Mouse (Mus musculus) intestine, embryonic 14.5 days (tissue): Measurements from ENCODE around the gene Amfr. TPM values are rescaled to one million over a fixed set of nuclear protein-coding genes. Genes with fewer than 3 reads are reported as not detected.

Experiments used
- ATAC-seq: fragments of 200-750 bp; cut with Nextera tagmentation; replicated peaks from 2 replicates; pipeline ENCODE4 v1.8.0; 2017; ENCODE audit warnings: low read depth, moderate number of reproducible peaks, moderate TSS enrichment, moderate library complexity; ENCODE audit not compliant: low FRiP score, low TSS enrichment
- DNase-seq: peaks from one replicate; pipeline ENCODE4 v3.0.0-alpha.2; 2018; ENCODE audit warnings: low spot score
- H3K27ac ChIP-seq: fragments of 300-500 bp; sonication (generic); 2 replicates; pipeline ENCODE4 v1.5.1; 2014; ENCODE audit warnings: low read depth, mild to moderate bottlenecking, control low read depth
- H3K27me3 ChIP-seq: fragments of 300-500 bp; sonication (generic); replicated peaks from 2 replicates; pipeline ENCODE4 v1.6.1; 2014; ENCODE audit warnings: low read length, control low read depth; ENCODE audit not compliant: control insufficient read depth, insufficient read depth
- H3K36me3 ChIP-seq: fragments of 300-500 bp; sonication (generic); 2 replicates; pipeline ENCODE4 v1.6.1; 2014; ENCODE audit warnings: low read length, control low read depth; ENCODE audit not compliant: control insufficient read depth, insufficient read depth
- H3K4me1 ChIP-seq: fragments of 300-500 bp; sonication (generic); replicated peaks from 2 replicates; pipeline ENCODE4 v1.6.1; 2014; ENCODE audit warnings: low read length, control low read depth, mixed read lengths; ENCODE audit not compliant: control insufficient read depth, insufficient read depth
- H3K4me2 ChIP-seq: fragments of 300-500 bp; sonication (generic); 2 replicates; pipeline ENCODE4 v1.6.1; 2014; ENCODE audit warnings: low read length
- H3K4me3 ChIP-seq: fragments of 300-500 bp; sonication (generic); 2 replicates; pipeline ENCODE4 v1.5.1; 2014; ENCODE audit warnings: low read depth, low read length, control low read depth, mixed read lengths
- H3K9ac ChIP-seq: fragments of 300-500 bp; sonication (generic); 2 replicates; pipeline ENCODE4 v1.6.1; 2014; ENCODE audit warnings: mild to moderate bottlenecking, low read length
- H3K9me3 ChIP-seq: fragments of 300-500 bp; sonication (generic); 2 replicates; pipeline ENCODE4 v1.6.1; 2016; ENCODE audit warnings: low read length, control low read depth; ENCODE audit not compliant: control insufficient read depth
- WGBS: fragments of 180-500 bp; shearing (Covaris S2); extraction: QIAGEN DNeasy Blood & Tissue Kit; methylation state at CpG from one replicate; pipeline ENCODE4 v1.1.7; 2014; 5-methylcytosine and 5-hydroxymethylcytosine counted together
- polyA plus RNA-seq: library from polyadenylated mRNA; unstranded; fragments of >200 nt; fragmentation: Nextera tagmentation; extraction: Ambion mirVana; gene quantifications from 2 replicates; pipeline ENCODE4 v1.2.1, GENCODE M21; 2014

The Amfr gene
- polyA plus RNA-seq, 1 experiment from 2014 or later = 47.8 TPM

GRCm38 (mm10) chr8:93998961-93999360 lies 13.7 kb downstream of the Amfr start:
- no peak overlapping the region for H3K4me3 ChIP-seq
- H3K4me1 ChIP-seq = no peaks in the 10 kb centered on the region
- H3K27ac ChIP-seq = no peak overlapping the region
- peaks cover 59% of the 10 kb centered on the region for H3K36me3 ChIP-seq
- DNase-seq (no peak), ATAC-seq (no peak)
- WGBS = 93% methylated on average over 2 of the region's 2 CpGs
- H3K9ac ChIP-seq = no peak overlapping the region
- no peaks in the 10 kb centered on the region for H3K9me3 ChIP-seq
- H3K4me2 ChIP-seq = no peak overlapping the region
- no peaks in the 10 kb centered on the region for H3K27me3 ChIP-seq

- Histone ChIP-seq H3K4me1 (no peaks in the 10 kb centered on the region), H3K27ac (no peak overlapping the region), H3K4me3 (no peak overlapping the region), H3K36me3 (peaks cover 54% of the 10 kb centered on the region), H3K9ac (no peak overlapping the region), H3K4me2 (no peak overlapping the region), H3K9me3 (0 out of 2 replicates have a peak, but pooled peaks cover 2% of the 10 kb centered on the region), H3K27me3 (no peaks in the 10 kb centered on the region)
- no peak for ATAC-seq
- WGBS = 76% methylated on average over 4 of the region's 4 CpGs
- no peak for DNase-seq
These were observed 22.9 kb downstream of the Amfr start for GRCm38 (mm10) chr8:93989739-93990138.

GRCm38 (mm10) chr8:93984731-93985130 lies 27.9 kb downstream of the Amfr start:
- 88% methylated on average over 3 of the region's 3 CpGs for WGBS
- Histone ChIP-seq H3K27ac (no peak overlapping the region), H3K36me3 (peaks cover 81% of the 10 kb centered on the region)

GRCm38 (mm10) chr8:93983827-93984226 lies 28.8 kb downstream of the Amfr start:
- Histone ChIP-seq H3K4me3 (no peak overlapping the region), H3K4me1 (no peaks in the 10 kb centered on the region), H3K9ac (no peak overlapping the region), H3K27ac (no peak overlapping the region), H3K4me2 (no peak overlapping the region), H3K36me3 (peaks cover 82% of the 10 kb centered on the region), H3K27me3 (no peaks in the 10 kb centered on the region), H3K9me3 (no peaks in the 10 kb centered on the region)
- DNase-seq (no peak), ATAC-seq (no peak)
- 80% methylated on average over 3 of the region's 3 CpGs for WGBS

More at GRCm38 (mm10) chr8:93984731-93985130, 27.9 kb downstream of the Amfr start:
- Histone ChIP-seq H3K27me3 (no peaks in the 10 kb centered on the region), H3K4me2 (no peak overlapping the region), H3K9ac (no peak overlapping the region), H3K4me1 (no peaks in the 10 kb centered on the region), H3K4me3 (no peak overlapping the region), H3K9me3 (no peaks in the 10 kb centered on the region)
- no peak for ATAC-seq
- DNase-seq = no peak

GRCm38 (mm10) chr8:93981679-93982215 lies 30.9 kb downstream of the Amfr start:
- DNase-seq (no peak), ATAC-seq (no peak)
- Histone ChIP-seq H3K27me3 (no peaks in the 10 kb centered on the region), H3K4me1 (no peaks in the 10 kb centered on the region), H3K27ac (no peak overlapping the region), H3K4me3 (no peak overlapping the region), H3K9ac (no peak overlapping the region), H3K9me3 (no peaks in the 10 kb centered on the region), H3K4me2 (no peak overlapping the region), H3K36me3 (peaks cover 86% of the 10 kb centered on the region)
- WGBS = 91% methylated on average over 5 of the region's 5 CpGs

- WGBS = 94% methylated on average over 4 of the region's 4 CpGs
- peaks cover 87% of the 10 kb centered on the region for H3K36me3 ChIP-seq
- DNase-seq = no peak
These were observed 32.5 kb downstream of the Amfr start for GRCm38 (mm10) chr8:93980141-93980540.

GRCm38 (mm10) chr8:93976446-93977211 lies 36.0 kb downstream of the Amfr start:
- no peaks in the 10 kb centered on the region for H3K4me1 ChIP-seq
- H3K27me3 ChIP-seq = no peaks in the 10 kb centered on the region
- ATAC-seq = no peak
- H3K4me3 ChIP-seq = no peak overlapping the region
- H3K9me3 ChIP-seq = no peaks in the 10 kb centered on the region
- 92% methylated on average over 6 of the region's 6 CpGs for WGBS
- DNase-seq = no peak
- H3K4me2 ChIP-seq = no peak overlapping the region
- no peak overlapping the region for H3K27ac ChIP-seq
- H3K36me3 ChIP-seq = peaks cover 92% of the 10 kb centered on the region
- H3K9ac ChIP-seq = no peak overlapping the region

More at GRCm38 (mm10) chr8:93980141-93980540, 32.5 kb downstream of the Amfr start:
- Histone ChIP-seq H3K27me3 (no peaks in the 10 kb centered on the region), H3K9me3 (no peaks in the 10 kb centered on the region), H3K27ac (no peak overlapping the region), H3K4me3 (no peak overlapping the region), H3K4me1 (no peaks in the 10 kb centered on the region), H3K9ac (no peak overlapping the region), H3K4me2 (no peak overlapping the region)
- ATAC-seq = no peak

GRCm38 (mm10) chr8:93975358-93975757 lies 37.3 kb downstream of the Amfr start:
- Histone ChIP-seq H3K4me1 (no peaks in the 10 kb centered on the region), H3K9me3 (no peaks in the 10 kb centered on the region), H3K27me3 (no peaks in the 10 kb centered on the region), H3K4me2 (no peak overlapping the region), H3K27ac (no peak overlapping the region), H3K4me3 (no peak overlapping the region), H3K36me3 (peaks cover 92% of the 10 kb centered on the region), H3K9ac (no peak overlapping the region)
- ATAC-seq = no peak
- DNase-seq = no peak
- WGBS = 93% methylated on average over 2 of the region's 2 CpGs
